Mouse (Mus musculus) 416B (cell line): ENCODE results near the gene Olfr331.
"Not testable (repeated sequence)": the region's sequence is repeated elsewhere in the genome, so short reads cannot be mapped to it uniquely, and the experiment has no call there.

Source experiments
- DNase-seq: peaks from one replicate; pipeline ENCODE4 v3.0.0; 2011; ENCODE audit warnings: low read depth

Olfr331 gene

DNA sequence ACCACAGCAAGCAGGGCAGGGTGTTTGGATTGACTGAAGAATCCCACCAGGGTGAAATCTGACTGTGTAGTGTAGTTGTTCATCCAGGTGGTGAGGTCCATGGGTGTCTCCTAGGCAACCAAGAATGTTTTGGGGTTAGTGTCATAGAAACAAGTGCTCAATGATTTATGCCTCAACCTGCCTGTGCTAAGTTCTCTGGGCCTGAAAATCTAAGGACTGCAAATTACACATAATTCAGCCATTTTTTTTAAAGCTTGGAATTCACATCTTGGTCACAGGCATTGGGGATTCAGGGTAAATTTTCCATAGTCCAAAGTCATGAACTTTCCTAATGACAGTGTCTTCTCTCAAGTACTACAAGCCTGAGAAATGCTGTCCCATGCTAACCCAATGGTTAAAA, at the start of gene Olfr331:
TSS of gene Olfr331 (minus strand) at position 101 of the 400 bp plus-strand sequence.
- not testable (repeated sequence) for DNase-seq

DNA sequence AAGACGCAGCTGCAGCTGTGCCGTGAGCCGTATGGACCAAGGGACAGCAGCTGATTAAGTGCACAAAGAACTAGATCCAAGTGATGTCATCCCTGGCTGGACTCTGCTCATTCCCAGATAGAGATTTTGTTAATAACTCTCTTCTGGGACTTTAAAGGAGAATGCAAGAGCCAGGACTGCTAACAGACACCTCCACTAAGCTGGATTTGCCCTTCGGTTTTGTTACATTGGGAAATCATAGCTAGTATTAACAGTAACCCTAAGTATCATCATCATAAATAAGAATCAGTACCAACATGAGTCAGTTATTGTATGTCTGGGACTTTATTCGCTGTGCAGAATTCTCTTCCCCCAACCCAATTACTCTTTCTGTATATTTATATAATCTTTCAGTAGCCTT, 44.0 kb upstream of the Olfr331 start, which contains the start of gene Olfr329-ps:
TSS of gene Olfr329-ps (minus strand) at position 101 of the 400 bp plus-strand sequence.
- no peak for DNase-seq

DNA sequence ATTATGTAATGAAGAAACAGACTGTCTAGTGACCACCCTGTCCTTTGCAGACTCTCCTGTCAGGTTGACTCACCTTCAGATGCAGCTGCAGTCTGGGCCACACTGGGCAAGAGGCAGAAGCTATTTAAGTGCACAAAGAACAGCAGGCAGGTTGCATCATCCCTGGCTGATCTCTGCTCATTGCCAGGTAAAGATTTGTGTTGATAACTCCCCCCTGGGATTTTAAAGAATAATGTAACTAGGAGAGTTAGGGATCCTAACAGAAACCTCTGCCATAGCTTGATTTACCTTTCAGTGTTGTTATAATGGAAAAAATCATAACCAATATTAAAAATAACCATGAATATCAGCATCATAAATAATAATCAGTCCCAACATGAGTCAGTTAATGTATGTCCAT, 32.4 kb upstream of the Olfr331 start, which contains the start of gene Olfr330:
TSS of gene Olfr330 (minus strand) at position 101 of the 400 bp plus-strand sequence.
- not testable (repeated sequence) for DNase-seq

DNA sequence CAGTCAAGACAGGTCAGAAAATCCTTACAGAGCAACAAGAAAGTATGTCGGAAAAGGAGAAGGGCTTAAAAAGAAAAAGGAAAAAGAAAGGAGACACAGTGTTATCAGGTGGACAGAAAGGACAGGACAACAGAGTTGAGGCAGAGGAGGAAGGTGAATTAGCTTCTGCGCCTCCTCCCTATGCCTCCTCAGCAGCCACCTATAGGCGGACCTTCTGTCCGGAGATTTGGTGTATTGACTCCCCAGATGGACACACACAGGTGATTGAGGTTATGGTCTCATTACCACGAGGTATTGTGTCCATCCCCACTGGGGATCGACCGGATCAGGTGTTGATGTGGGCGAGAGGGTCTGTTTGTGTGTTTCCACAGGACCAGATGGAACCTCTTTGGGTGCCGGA, 17.4 kb upstream of the Olfr331 start:
- not testable (repeated sequence) for DNase-seq

DNA sequence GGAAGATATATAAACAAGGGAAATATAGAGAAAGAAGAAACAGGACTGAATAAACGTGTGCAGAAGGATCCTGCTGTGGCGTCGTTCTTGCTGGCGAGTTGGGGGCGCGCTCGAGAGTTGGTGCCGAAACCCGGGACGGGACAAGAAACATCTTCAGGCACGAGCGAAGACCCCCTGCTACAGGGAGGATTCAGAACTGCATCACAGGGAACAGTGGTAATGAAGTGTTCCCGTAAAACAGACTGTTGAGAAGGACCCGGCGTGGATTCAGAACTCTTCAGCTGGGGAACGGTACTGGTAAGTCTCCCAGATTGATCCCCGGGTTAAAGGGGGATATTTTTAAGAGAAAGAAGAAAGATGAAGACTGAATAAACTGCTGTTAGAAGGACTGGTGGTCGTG, 16.5 kb upstream of the Olfr331 start:
- not testable (repeated sequence) for DNase-seq

DNA sequence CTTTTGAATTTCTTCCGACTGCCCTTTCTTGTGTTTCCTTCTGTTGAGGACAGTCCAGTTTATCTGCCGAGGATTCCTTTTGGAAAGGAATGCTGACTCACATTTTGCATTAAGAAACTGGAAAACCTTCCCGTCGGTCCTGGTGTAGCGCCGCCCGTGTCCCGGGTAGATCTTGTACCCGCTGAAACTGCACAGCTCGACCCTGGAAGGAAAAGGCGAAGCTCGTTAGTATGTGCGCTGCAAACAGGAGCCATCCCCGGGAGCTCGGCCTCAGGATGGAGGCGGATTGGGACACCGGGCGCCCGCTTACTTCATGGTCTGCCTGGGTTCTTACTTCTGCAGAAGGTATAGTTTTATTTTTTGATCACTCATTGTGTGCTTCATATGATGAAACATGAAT, 6.7 kb upstream of the Olfr331 start:
- DNase-seq: not testable (repeated sequence)

DNA sequence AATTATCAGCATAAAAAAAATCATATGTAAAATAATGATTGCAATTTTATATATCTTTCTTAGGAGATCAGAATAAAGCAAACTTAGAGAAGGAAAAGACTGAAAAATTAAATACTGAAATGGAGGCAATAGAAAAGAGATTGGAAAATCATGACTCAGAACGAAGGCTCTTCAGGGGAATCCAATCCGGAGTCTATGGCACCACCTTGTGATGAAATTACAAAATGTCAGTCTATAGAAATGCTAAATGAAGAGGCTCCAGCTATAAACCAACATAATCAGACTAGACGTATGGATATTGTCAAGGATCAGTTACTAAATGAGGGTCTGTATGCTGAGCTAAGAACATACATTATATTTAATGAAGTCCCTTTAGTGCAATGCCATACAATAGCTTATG, 3.1 kb downstream of the Olfr331 start:
- DNase-seq: peak; percentile 24

DNA sequence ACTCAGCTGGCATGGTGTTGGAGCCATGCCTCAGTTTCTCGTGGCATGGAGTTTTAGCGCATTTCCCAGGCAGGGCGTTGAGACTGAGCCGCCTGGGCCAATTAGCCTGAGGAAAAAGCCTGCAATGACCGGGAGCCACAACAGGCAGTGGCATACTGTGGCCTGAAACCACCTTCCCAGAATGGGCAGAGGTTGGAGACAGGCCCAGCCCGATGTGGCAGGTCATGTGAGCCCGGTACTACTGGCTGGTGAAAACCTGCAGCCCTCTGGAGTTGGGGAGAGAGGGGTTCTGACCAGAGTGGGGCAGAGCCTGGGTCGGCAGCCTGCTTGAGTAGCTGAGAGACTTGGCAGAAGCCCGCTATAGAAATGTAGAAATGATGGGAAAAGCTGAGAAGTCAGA, 3.6 kb downstream of the Olfr331 start:
- no peak for DNase-seq

DNA sequence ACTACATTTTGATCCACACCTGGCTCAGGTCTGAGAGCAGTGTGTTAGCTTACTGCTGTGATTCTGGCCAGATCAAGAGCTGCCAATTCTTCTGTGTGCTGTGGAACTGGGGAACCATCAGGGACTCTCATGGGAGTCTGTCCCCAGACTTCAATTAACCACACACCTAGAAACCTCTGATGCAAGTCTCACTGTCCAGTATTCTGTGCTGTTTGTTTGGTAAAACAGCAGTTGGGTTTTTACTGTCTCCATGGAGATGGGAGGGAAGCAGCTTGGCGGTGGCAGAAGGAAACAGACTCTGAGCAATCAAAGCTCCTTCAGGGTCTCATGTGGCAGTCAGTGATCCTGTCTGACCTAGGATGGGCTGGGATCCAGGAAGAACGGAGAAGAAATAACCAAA, 9.9 kb downstream of the Olfr331 start, which contains the start of gene Olfr332:
TSS of gene Olfr332 (minus strand) at position 101 of the 400 bp plus-strand sequence.
- DNase-seq: no peak

DNA sequence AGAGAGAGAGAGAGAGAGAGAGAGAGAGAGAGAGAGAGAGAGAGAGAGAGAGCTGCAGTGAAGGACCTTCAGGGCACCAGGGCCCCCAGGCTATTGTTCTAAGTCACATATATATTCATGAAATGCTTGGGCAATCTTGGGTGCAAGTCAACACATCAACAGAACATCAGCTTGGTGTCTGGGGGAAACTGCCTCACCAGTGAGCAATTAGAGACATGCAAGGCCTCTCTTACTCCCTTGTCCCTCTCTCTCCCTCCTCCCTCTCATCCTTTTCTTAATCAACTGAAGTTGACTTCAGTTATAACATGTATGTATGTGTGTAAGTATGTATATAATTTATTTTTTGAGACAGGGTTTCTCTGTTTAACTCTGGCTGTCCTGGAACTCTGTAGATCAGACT, 40.2 kb downstream of the Olfr331 start, which contains the start of gene Olfr30:
TSS of gene Olfr30 (minus strand) at position 101 of the 400 bp plus-strand sequence.
- DNase-seq: no peak

DNA sequence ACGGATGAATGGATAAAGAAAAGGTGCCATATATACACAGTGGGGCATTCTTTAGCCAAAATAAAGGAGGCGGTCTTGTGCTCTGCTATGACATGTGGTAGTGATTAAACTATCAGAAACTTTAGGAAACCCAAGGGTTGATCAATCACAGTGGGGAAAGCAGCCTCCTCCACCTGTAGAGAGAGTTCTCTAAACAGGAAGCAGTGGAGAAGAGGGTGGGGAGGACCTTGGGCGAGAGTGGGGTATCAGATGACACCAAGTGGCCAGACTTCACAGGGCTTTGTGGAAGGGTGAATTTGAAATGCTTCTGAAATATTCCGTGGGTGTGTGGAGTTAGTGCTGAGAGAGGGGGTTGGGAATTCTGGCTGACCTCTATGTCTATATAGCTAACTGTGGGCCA, 48.8 kb downstream of the Olfr331 start:
- DNase-seq: no peak

DNA sequence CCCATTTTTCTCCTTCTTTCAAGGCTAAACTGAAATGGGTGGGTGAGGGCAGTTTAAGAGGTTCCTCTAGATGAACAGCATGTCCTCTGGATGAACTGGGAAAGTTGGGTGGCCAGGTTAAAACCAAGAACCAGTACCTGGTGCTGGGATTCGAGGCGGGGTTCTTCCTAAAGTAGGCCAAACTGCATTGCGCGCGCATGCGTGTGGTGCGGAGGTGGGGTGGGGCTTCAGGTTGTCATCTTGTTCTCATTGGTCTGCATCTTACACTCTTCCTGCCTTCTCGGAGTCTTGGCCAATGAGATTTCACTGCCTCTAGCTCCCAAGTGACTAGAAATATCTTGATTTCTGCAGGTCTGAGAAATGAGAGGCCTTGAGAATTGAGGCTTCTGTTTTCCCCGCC, 49.6 kb downstream of the Olfr331 start, which contains the start of gene Lypd9:
TSS of gene Lypd9 (minus strand) at position 165 of the 400 bp plus-strand sequence.
- DNase-seq: no peak
